Mouse (Mus musculus): ENCODE measurements around the gene Igfn1. TPM values are rescaled to one million over a fixed set of nuclear protein-coding genes. Genes with fewer than 3 reads are reported as not detected.
A peak's percentile ranks its signal among the peaks of the same experiment; 100 is the strongest.

Igfn1 gene
- polyA plus RNA-seq, 1 experiment: 7.1 TPM

DNA sequence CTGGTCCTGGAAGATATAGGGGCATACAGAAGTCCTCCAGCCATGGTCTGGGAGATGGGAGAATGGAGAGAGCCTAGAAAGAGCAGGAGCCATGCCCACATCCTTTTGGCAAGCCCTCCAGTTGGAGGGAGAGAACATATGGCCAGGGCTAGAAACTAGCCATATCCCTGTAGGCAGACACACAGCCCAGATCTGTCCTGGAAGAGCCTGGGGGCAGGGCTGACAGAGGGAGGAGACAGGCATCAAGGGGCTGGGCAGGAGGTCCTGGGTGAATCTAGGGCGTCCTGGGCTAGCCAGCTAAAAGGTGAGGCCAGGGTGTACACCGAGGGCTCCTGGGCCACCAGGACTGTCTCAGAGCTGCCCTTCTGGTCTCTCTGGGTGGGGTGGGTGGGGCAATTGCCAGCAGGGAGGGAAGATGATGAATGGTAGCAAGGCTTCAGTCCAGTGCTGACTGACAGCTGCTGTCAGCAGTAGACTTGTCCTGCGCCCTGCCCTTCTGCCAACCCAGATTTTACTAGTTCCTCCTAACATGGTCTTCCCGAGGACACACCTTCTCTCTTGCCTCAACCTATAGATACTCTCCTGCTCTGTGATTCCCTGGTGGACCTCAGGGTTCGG is 81.7 kb downstream of the Igfn1 start:
- Histone ChIP-seq H3K27me3 (ENCODE audit: control insufficient read depth, insufficient read depth, insufficient read length) (no peaks in the 10 kb centered on the region), H3K4me2 (ENCODE audit: low read depth) (no peak overlapping the region), H3K36me3 (ENCODE audit: control insufficient read depth, insufficient read depth) (no peaks in the 10 kb centered on the region), H3ac (ENCODE audit: control insufficient read depth, insufficient read length) (no peak overlapping the region), H3K4me3 (no peak overlapping the region), H3K79me2 (ENCODE audit: control insufficient read depth, insufficient read depth) (no peaks in the 10 kb centered on the region)
- TF ChIP-seq MYOG (IDR thresholded peaks at IDR 0.05; ENCODE audit: control insufficient read depth in 1 of 3, insufficient read depth in 1 of 3, insufficient read length in 2 of 3, low read depth in 2 of 3): peak in 1 of 3 experiments; percentile 47
- TF ChIP-seq MYOD1 (IDR thresholded peaks at IDR 0.05; ENCODE audit: control insufficient read depth in 1 of 3, insufficient read length in 2 of 3, low read depth in 2 of 3): peak in 2 of 3 experiments; percentile 38 to 77
- TF ChIP-seq TCF3 (IDR thresholded peaks at IDR 0.05; ENCODE audit: insufficient read length, low read depth): no peak

GRCm38 (mm10) chr1:135923229-135923628 is 82.9 kb downstream of the Igfn1 start:
- H3K79me2 ChIP-seq (ENCODE audit: control insufficient read depth, insufficient read depth): peaks cover 4% of the 10 kb centered on the region
- TF ChIP-seq MYOG (IDR thresholded peaks at IDR 0.05; ENCODE audit: control insufficient read depth in 1 of 3, insufficient read depth in 1 of 3, insufficient read length in 2 of 3, low read depth in 2 of 3): peak in 2 of 3 experiments; percentile 22 to 63
- no peak for TF ChIP-seq SRF (IDR thresholded peaks at IDR 0.05; ENCODE audit: control insufficient read depth, insufficient read length, low read depth)
- TF ChIP-seq POLR2A (IDR thresholded peaks at IDR 0.05; ENCODE audit: insufficient read length, low read depth): no peak
- TF ChIP-seq POLR2AphosphoS2 (IDR thresholded peaks at IDR 0.05; ENCODE audit: insufficient read length, low read depth): no peak
- TF ChIP-seq TCF12 (IDR thresholded peaks at IDR 0.05; ENCODE audit: insufficient read depth, poor library complexity, severe bottlenecking): no peak
- TF ChIP-seq E2F4 (IDR thresholded peaks at IDR 0.05; ENCODE audit: insufficient read depth): no peak
- no peak for TF ChIP-seq CEBPB (IDR thresholded peaks at IDR 0.05; ENCODE audit: insufficient read depth, poor library complexity, severe bottlenecking)
- no peak for TF ChIP-seq REST (IDR thresholded peaks at IDR 0.05; ENCODE audit: insufficient read depth, insufficient read length)
- no peak for TF ChIP-seq USF1 (IDR thresholded peaks at IDR 0.05; ENCODE audit: low read depth)
- peak in 2 of 3 experiments; percentile 30 to 62 for TF ChIP-seq MYOD1 (IDR thresholded peaks at IDR 0.05; ENCODE audit: control insufficient read depth in 1 of 3, insufficient read length in 2 of 3, low read depth in 2 of 3)
- no peak for TF ChIP-seq TCF3 (IDR thresholded peaks at IDR 0.05; ENCODE audit: insufficient read length, low read depth)
- TF ChIP-seq MAX (IDR thresholded peaks at IDR 0.05; ENCODE audit: low read depth): no peak
- H3K4me2 ChIP-seq (ENCODE audit: low read depth): no peak overlapping the region
- H3ac ChIP-seq (ENCODE audit: control insufficient read depth, insufficient read length): no peak overlapping the region
- no peaks in the 10 kb centered on the region for H3K27me3 ChIP-seq (ENCODE audit: control insufficient read depth, insufficient read depth, insufficient read length)
- H3K4me3 ChIP-seq: no peak overlapping the region
- no peaks in the 10 kb centered on the region for H3K36me3 ChIP-seq (ENCODE audit: control insufficient read depth, insufficient read depth)

GRCm38 (mm10) chr1:135918644-135919407 is 87.3 kb downstream of the Igfn1 start, which contains the start of gene Pkp1:
TSS of gene Pkp1 (minus strand) at chr1:135919207.
- Histone ChIP-seq H3K79me2 (ENCODE audit: control insufficient read depth, insufficient read depth) (peaks cover 48% of the 10 kb centered on the region), H3K27me3 (ENCODE audit: control insufficient read depth, insufficient read depth, insufficient read length) (no peaks in the 10 kb centered on the region), H3K36me3 (ENCODE audit: control insufficient read depth, insufficient read depth) (peaks cover 9% of the 10 kb centered on the region), H3K4me3 (peak within 1 kb of the TSS; percentile 85), H3ac (ENCODE audit: control insufficient read depth, insufficient read length) (peak within 1 kb of the TSS; percentile 65), H3K4me2 (ENCODE audit: low read depth) (peak within 1 kb of the TSS; percentile 99)
- TF ChIP-seq SRF (IDR thresholded peaks at IDR 0.05; ENCODE audit: control insufficient read depth, insufficient read length, low read depth) (no peak), TCF3 (IDR thresholded peaks at IDR 0.05; ENCODE audit: insufficient read length, low read depth) (no peak), MAX (IDR thresholded peaks at IDR 0.05; ENCODE audit: low read depth) (no peak), USF1 (IDR thresholded peaks at IDR 0.05; ENCODE audit: low read depth) (no peak), MYOD1 (IDR thresholded peaks at IDR 0.05; ENCODE audit: control insufficient read depth in 1 of 3, insufficient read length in 2 of 3, low read depth in 2 of 3) (peak in 1 of 3 experiments; percentile 52), TCF12 (IDR thresholded peaks at IDR 0.05; ENCODE audit: insufficient read depth, poor library complexity, severe bottlenecking) (no peak), REST (IDR thresholded peaks at IDR 0.05; ENCODE audit: insufficient read depth, insufficient read length) (no peak), E2F4 (IDR thresholded peaks at IDR 0.05; ENCODE audit: insufficient read depth) (no peak), POLR2A (IDR thresholded peaks at IDR 0.05; ENCODE audit: insufficient read length, low read depth) (peak; percentile 97), MYOG (IDR thresholded peaks at IDR 0.05; ENCODE audit: control insufficient read depth in 1 of 3, insufficient read depth in 1 of 3, insufficient read length in 2 of 3, low read depth in 2 of 3) (peak in 1 of 3 experiments; percentile 69), POLR2AphosphoS2 (IDR thresholded peaks at IDR 0.05; ENCODE audit: insufficient read length, low read depth) (peak; percentile 98), CEBPB (IDR thresholded peaks at IDR 0.05; ENCODE audit: insufficient read depth, poor library complexity, severe bottlenecking) (no peak)

DNA sequence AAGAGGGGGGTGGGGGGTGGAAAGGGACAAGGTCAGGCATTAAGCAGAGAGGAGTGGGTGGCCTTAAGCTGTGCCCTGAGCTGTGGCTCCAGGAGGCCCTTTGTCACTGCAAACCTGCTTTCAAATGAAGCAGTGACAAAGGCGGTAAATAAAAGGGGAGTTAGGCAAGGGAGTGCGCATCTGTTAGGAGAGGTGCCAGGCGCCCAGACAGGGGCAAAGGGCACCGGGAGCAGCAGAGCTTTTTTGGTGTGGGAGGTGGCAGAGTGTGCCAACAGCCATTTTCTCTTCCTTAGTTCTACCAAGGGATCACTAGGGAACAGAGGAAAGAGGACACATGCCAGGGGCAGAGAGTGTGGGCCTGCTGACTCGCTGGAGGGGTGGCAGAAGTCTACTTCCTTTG is 88.9 kb downstream of the Igfn1 start:
- Histone ChIP-seq H3K4me2 (ENCODE audit: low read depth) (peak overlapping the region; percentile 99), H3K27me3 (ENCODE audit: control insufficient read depth, insufficient read depth, insufficient read length) (no peaks in the 10 kb centered on the region), H3K4me3 (peak overlapping the region; percentile 85), H3K36me3 (ENCODE audit: control insufficient read depth, insufficient read depth) (peaks cover 9% of the 10 kb centered on the region), H3ac (ENCODE audit: control insufficient read depth, insufficient read length) (no peak overlapping the region), H3K79me2 (ENCODE audit: control insufficient read depth, insufficient read depth) (peaks cover 64% of the 10 kb centered on the region)
- TF ChIP-seq REST (IDR thresholded peaks at IDR 0.05; ENCODE audit: insufficient read depth, insufficient read length) (no peak), TCF3 (IDR thresholded peaks at IDR 0.05; ENCODE audit: insufficient read length, low read depth) (no peak), CEBPB (IDR thresholded peaks at IDR 0.05; ENCODE audit: insufficient read depth, poor library complexity, severe bottlenecking) (no peak), POLR2A (IDR thresholded peaks at IDR 0.05; ENCODE audit: insufficient read length, low read depth) (no peak), E2F4 (IDR thresholded peaks at IDR 0.05; ENCODE audit: insufficient read depth) (no peak), SRF (IDR thresholded peaks at IDR 0.05; ENCODE audit: control insufficient read depth, insufficient read length, low read depth) (no peak), MYOG (IDR thresholded peaks at IDR 0.05; ENCODE audit: control insufficient read depth in 1 of 3, insufficient read depth in 1 of 3, insufficient read length in 2 of 3, low read depth in 2 of 3) (no peak), MAX (IDR thresholded peaks at IDR 0.05; ENCODE audit: low read depth) (no peak), TCF12 (IDR thresholded peaks at IDR 0.05; ENCODE audit: insufficient read depth, poor library complexity, severe bottlenecking) (no peak), MYOD1 (IDR thresholded peaks at IDR 0.05; ENCODE audit: control insufficient read depth in 1 of 3, insufficient read length in 2 of 3, low read depth in 2 of 3) (no peak)
